Mouse (Mus musculus) frontal cortex, postnatal 25 days (tissue): Measurements from ENCODE around the gene Tnni1.
A peak's percentile ranks its signal among the peaks of the same experiment; 100 is the strongest.

Source experiments
- DNase-seq, 2 experiments: peaks; one replicate each; pipeline ENCODE4 v3.0.0; 2022; ENCODE audit warnings: low spot score in 2 of 2

Tnni1 gene

GRCm38 (mm10) chr1:135800192-135800950, 21.1 kb downstream of the Tnni1 start:
- no peak for DNase-seq

GRCm38 (mm10) chr1:135807546-135807945, 28.3 kb downstream of the Tnni1 start:
- no peak for DNase-seq

GRCm38 (mm10) chr1:135810180-135810579, 30.9 kb downstream of the Tnni1 start:
- DNase-seq = no peak

DNA sequence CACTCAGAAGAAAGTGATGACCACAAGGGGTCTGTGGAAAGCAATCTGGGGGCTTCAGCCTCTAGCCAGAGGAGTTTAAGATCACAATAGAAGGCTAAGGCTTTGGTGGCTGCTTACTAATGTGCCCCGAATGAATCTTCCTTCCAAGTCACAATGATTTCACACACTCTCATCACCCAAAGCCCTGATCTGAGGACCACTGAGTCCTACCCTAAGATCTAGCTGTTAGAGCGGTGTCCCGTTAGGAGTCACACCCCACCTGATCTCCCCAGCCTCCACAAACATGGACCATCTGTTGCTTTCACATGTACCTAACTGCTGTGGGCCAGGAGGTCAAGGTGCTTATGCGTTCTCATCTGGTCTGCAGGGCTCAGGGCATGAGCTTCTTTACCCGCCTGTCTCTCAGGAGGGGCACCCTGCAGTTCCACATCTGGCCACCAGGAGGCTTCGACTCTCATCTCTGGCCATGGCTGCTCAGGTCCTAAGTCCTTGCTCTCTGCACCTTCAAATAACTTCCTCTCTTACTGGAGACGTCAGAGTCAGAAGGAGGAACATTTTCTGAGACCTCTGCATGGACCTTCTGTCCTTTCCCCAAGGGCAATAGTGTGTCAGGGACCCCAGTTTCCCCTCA, 31.9 kb downstream of the Tnni1 start:
- peak; percentile 77 to 79 for DNase-seq

DNA sequence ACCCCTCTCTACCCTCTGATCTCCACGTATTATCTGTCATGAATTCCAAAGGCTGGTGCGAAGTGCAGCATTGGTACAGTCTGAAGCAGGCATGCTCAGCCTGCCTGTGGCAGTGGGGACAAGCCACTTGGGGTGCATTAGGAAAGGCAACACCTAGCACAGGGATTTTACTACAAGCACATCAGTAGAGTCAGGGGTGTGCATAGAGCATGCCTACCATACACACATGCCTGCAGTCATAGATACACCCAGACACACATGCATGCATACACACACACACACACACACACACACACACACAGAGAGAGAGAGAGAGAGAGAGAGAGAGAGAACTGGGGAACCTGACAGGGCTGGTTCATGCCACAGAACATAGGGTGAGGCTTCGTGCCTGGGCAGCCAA, 33.0 kb downstream of the Tnni1 start:
- DNase-seq = no peak

GRCm38 (mm10) chr1:135812618-135813017, 33.4 kb downstream of the Tnni1 start:
- no peak for DNase-seq

DNA sequence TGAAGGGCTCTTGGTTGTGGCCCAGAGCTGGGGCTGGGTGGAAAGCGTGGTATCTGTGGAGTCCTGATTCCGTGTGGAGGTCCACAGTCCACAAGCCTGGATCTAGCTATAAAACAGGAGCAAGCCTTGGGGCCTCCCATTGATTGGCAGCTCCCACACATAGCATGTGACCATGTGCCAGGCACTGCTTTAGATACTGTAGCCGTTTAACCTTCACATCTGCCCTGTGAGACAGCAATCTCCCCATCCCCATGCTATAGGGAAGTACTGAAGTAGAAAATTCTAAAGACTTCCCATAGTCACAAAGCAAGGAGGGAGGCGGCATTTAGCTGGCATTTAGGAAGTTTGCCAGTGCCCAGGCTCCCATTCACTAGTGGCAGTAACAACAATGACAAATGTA, 33.8 kb downstream of the Tnni1 start:
- no peak for DNase-seq

- no peak for DNase-seq
Observed at GRCm38 (mm10) chr1:135813687-135814395, 34.6 kb downstream of the Tnni1 start.

GRCm38 (mm10) chr1:135814531-135814930, 35.3 kb downstream of the Tnni1 start:
- DNase-seq = no peak

GRCm38 (mm10) chr1:135817595-135817994, 38.4 kb downstream of the Tnni1 start:
- DNase-seq = no peak

DNA sequence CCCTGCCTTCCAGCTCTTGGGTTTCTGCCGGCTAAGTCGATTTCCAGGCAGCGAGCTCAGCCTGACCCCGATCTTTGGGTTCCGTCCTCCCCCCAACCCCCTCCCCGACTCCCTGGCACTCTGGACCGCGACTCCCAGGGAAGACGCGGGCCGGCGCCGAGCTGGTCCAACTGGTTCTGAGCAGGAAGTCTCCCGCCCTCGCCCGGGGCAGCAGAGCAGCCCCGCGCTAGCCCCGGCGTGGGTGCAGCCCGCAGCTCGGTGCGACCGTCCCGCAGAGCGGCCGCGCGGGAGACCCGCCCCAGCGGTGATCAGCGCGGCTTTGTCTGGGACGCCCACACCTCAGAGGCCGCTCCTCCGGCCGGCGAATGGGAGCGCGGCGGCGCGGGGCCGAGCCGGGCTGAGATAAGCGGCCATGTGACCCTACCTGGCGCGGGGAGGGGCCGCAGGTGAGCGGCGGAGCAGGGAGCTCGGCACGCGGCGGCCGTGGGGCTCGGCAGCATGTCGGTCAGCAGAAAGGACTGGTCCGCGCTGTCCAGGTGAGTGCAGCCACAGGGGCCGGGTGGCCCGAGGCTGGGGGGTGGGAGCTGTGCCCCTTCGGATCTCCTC, 39.4 kb downstream of the Tnni1 start, which contains the start of gene Lad1:
Gene Lad1, plus strand, starts transcription at position 118 of the 606 bp plus-strand sequence.
- DNase-seq = no peak

GRCm38 (mm10) chr1:135820071-135820470, 40.8 kb downstream of the Tnni1 start:
- no peak for DNase-seq

- no peak for DNase-seq
Observed at GRCm38 (mm10) chr1:135820736-135821364, 41.6 kb downstream of the Tnni1 start.

- no peak for DNase-seq
Observed at GRCm38 (mm10) chr1:135821780-135822179, 42.5 kb downstream of the Tnni1 start.

DNA sequence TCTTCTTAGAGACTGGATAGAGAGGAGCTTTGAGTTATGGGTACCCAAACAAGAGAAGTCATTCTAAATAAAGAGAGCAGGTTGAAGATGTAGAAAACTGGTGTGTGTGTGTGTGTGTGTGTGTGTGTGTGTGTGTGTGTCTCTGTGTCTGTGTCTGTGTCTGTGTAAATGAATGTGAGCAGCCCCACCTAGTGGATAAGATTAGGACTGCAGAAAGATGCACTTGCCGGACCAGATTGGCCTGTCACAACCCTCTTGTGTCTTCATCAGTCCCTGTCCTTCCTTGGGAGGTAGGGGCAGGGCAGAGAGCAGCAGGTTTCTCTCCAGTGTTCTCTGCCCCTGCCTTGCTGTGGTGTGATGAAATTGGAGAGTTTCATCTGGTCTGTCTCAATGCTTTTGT, 49.7 kb downstream of the Tnni1 start:
- peak in 1 of 2 experiments; percentile 37 for DNase-seq

DNA sequence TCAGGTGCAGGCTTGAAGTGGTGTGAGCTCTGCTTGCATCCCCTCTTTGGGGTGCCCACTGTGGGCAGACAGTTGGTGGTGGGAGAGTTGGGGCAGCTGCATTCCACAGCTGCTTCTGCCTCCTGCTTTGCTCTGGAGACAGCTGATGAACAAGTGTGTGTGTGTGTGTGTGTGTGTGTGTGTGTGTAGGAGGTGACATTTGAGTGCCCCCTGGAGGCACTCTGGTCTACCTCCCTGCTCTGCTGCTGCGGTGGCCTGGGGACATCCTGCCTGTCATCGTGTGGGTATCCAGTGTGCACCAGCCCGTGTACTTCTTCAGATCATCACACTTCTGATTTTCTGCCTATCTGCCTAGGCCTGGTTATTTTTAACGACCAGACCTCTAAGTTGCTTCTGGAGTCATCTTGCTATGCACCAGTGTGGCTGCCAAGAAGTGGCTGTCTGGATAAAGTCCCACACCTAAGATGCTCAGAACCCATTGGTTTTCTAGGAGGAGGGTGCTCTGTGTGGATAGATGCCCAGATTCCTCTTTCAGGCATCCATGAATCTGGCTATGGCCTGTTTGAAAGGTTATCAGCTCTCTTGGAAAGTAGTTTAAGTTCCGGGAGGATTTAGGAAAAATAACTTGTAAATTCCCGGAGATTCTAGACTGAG, 55.1 kb downstream of the Tnni1 start:
- DNase-seq = no peak

DNA sequence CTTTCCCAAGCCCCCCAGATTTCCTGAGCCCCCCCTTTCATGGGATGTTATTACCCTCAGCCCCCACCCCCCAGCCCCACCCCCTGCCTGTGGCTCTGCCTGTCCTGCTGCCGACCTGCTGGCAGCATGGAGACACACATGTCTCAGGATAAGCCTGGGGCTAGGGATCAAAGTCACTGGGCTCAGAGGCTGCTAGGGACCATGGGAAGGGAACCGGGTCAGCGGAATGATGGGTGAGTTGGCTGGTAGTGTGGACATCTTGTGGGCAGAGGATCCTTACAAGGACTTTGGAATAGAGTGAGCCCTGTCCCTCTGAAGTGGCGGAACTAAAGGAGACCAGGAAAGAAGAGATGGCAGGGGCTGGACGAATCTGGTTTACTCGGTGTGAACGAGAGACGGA, 55.7 kb downstream of the Tnni1 start:
- no peak for DNase-seq

DNA sequence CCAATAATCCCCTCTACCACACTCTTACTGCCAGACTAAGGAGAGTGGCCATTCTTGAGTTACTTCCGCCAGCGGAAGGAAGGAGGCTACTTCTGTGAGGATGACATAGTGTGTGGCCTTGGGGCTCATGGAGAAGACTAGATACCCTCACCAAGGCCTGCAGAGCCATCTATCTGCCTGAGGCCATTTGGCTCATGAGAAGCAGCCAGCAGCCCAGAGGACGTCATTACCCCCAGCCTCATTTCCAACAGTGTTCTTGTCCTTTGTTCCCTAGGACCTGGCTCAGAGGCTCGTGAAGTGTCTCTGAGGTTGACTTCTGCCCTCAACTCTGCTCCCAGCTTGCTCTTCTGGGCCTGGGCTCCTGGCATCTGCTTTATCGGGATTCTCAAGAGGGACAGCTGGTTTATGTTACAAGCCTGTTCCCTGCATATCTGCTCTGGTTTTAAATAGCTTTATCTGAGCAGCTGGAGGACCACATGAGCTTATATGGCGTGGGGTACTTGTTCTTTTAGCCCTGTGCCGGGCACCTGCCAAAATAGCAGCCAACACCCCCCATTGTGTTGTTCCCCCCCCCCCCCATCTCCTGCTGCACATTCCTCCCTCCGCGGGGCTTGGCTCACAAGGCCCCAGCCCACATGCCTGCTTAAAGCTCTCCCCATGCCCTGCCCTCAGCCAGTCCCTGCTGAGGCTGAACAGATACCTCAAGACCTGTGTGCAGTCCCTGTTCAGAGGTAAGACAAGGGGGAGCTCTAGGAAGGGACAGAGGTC, 56.7 kb downstream of the Tnni1 start, which contains the start of gene Tnnt2:
Gene Tnnt2, plus strand, starts transcription at position 639 of the 768 bp plus-strand sequence.
- DNase-seq = no peak

- no peak for DNase-seq
Observed at GRCm38 (mm10) chr1:135838626-135839025, 59.4 kb downstream of the Tnni1 start.

GRCm38 (mm10) chr1:135839065-135839464, 59.8 kb downstream of the Tnni1 start:
- DNase-seq = no peak
